Mouse (Mus musculus) lung, postnatal 0 days (tissue): ENCODE data around the gene Hbb-bh1.

Source experiments
- CTCF ChIP-seq: IDR thresholded peaks from 2 replicates; pipeline ENCODE4 v1.5.1; 2016; ENCODE audit warnings: antibody characterized with exemption, mild to moderate bottlenecking
- EP300 ChIP-seq: IDR thresholded peaks from 2 replicates; pipeline ENCODE4 v1.6.1; 2016; ENCODE audit warnings: antibody characterized with exemption, mild to moderate bottlenecking, control low read depth

DNA sequence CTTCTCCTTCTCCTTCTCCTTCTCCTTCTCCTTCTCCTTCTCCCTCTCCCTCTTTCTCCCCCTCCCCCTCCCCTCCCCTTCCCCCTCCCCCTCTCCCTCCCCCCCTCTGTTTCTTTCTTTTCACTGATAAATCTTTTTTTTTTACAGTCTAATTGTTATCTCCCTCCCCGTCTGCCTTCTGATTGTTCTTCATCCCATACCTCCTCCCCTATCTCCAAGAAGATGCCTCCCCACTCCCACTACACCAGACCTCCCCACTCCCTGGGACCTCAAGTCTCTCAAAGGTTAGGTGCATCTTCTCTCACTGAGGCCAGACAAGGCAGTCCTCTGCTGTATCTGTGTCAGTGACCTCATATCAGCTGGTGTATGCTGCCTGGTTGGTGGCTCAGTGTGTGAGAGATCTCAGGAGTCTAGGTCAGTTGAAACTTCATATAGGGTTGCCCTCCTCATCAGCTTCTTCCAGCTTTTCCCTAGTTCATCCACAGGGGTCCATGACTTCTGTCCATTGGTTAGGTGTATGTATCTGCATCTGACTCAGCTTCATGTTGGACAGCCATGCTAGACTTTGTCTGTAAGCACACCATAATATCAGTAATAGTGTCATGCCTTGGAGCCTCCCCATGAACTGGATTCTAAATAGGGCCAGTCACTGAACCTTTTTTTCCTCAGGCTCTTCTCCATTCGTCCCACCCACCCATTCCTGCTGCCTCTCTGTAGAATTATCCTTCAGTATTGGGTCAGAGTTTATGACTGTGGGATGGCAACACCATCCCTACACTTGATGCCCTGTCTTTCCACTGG, 1.8 kb upstream of the Hbb-bh1 start:
- TF ChIP-seq CTCF = no peak
- TF ChIP-seq EP300 = no peak
